Mouse (Mus musculus) heart, embryonic 10.5 days (tissue): Measurements from ENCODE around the gene Apobec2. TPM values are rescaled to one million over a fixed set of nuclear protein-coding genes. Genes with fewer than 3 reads are reported as not detected.
A peak's percentile ranks its signal among the peaks of the same experiment; 100 is the strongest.

ENCODE experiments used
- DNase-seq: peaks from one replicate; pipeline ENCODE4 v3.0.0-alpha.2; 2017; ENCODE audit warnings: low spot score
- H3K27ac ChIP-seq: fragments of 300-500 bp; sonication (generic); 2 replicates; pipeline ENCODE4 v1.5.1; 2016; ENCODE audit warnings: mild to moderate bottlenecking
- H3K27me3 ChIP-seq: fragments of 300-500 bp; sonication (generic); 2 replicates; pipeline ENCODE4 v1.6.1; 2016; ENCODE audit warnings: mild to moderate bottlenecking; ENCODE audit not compliant: poor library complexity, insufficient read depth, severe bottlenecking
- H3K36me3 ChIP-seq: fragments of 300-500 bp; sonication (generic); 2 replicates; pipeline ENCODE4 v1.6.1; 2016; ENCODE audit warnings: mild to moderate bottlenecking, moderate library complexity
- H3K4me1 ChIP-seq: fragments of 300-500 bp; sonication (generic); 2 replicates; pipeline ENCODE4 v1.6.1; 2016; ENCODE audit warnings: mild to moderate bottlenecking
- H3K4me3 ChIP-seq: fragments of 300-500 bp; sonication (generic); 2 replicates; pipeline ENCODE4 v1.5.1; 2016; ENCODE audit warnings: mild to moderate bottlenecking, moderate library complexity
- H3K9me3 ChIP-seq: fragments of 300-500 bp; sonication (generic); 2 replicates; pipeline ENCODE4 v1.6.1; 2016; ENCODE audit warnings: mild to moderate bottlenecking, moderate library complexity
- WGBS: fragments of 180-500 bp; shearing (Covaris S2); methylation state at CpG from one replicate; pipeline ENCODE4 v1.1.7; 2016; 5-methylcytosine and 5-hydroxymethylcytosine counted together
- polyA plus RNA-seq: library from polyadenylated mRNA; unstranded; fragments of >200 nt; fragmentation: Nextera tagmentation; extraction: Ambion mirVana; gene quantifications from 2 replicates; pipeline ENCODE4 v1.2.1, GENCODE M21; 2016

Gene Apobec2
- polyA plus RNA-seq, 1 experiment from 2014 or later = 142 TPM

DNA sequence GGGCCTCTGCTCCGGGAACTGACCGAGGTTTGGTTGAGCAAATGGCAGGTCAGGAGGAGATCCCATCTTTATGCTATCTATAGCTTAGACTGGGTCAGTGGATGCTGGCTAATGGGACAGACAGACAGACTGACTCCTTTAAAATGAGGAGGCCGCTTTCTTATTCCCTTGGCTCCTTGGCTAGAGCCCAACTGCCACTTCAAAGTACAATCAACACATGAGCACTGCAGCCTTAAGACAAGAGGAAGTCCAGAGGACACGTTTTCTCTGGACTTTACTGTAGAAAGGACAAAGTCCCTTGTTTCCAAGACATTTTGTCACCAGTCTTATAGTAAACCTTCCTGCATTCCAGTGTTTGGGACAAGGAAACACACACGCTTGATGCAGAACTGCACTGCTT is 41.3 kb downstream of the Apobec2 start:
- H3K9me3 ChIP-seq = no peaks in the 10 kb centered on the region
- H3K4me3 ChIP-seq = no peak overlapping the region
- WGBS = 87% methylated on average over 5 of the region's 5 CpGs
- H3K27me3 ChIP-seq = no peaks in the 10 kb centered on the region
- H3K4me1 ChIP-seq = no peaks in the 10 kb centered on the region
- peak; percentile 71 for DNase-seq
- no peak overlapping the region for H3K27ac ChIP-seq
- peaks cover 94% of the 10 kb centered on the region for H3K36me3 ChIP-seq

GRCm38 (mm10) chr17:48389442-48389841 is 43.3 kb downstream of the Apobec2 start:
- Histone ChIP-seq H3K4me1 (no peaks in the 10 kb centered on the region), H3K27ac (no peak overlapping the region), H3K36me3 (peaks cover 83% of the 10 kb centered on the region), H3K27me3 (no peaks in the 10 kb centered on the region), H3K9me3 (no peaks in the 10 kb centered on the region), H3K4me3 (no peak overlapping the region)
- peak; percentile 14 for DNase-seq
- 82% methylated on average over 5 of the region's 5 CpGs for WGBS

GRCm38 (mm10) chr17:48388666-48389065 is 44.1 kb downstream of the Apobec2 start:
- H3K27me3 ChIP-seq = no peaks in the 10 kb centered on the region
- no peak overlapping the region for H3K27ac ChIP-seq
- peaks cover 76% of the 10 kb centered on the region for H3K36me3 ChIP-seq
- H3K4me1 ChIP-seq = no peaks in the 10 kb centered on the region
- peak; percentile 64 for DNase-seq
- H3K4me3 ChIP-seq = no peak overlapping the region
- H3K9me3 ChIP-seq = no peaks in the 10 kb centered on the region
- 78% methylated on average over 2 of the region's 2 CpGs for WGBS

DNA sequence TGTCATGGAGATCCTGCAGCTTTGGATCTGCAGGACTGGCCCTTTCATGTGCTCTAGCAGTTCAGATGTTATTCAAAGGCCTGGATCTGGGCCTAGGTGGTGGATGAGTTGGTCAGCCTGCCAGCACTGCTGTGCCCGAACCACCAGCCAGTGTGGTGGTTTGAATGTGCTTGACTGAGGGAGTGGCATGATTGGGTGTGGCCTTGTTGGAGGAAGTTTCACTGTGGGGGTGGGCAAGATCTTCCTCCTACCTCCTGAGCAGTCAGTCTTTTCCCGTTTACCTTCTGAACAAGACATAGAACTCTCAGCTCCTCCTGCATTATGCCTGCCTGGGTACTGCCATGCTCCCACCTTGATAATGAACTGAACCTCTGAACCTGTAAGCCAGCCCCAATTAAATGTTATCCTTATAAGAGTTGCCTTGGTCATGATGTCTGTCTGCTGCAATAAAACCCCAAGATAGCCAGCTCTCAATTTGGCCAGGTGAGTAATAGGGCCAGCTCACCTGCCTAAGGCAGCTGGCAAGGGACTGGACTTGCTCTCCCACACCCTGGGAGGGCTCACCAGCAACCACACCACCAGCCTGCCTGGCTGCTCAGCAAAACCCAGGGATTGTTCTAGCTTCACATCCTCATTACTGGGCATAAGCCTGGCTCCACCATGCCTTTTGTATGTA is 46.8 kb downstream of the Apobec2 start:
- DNase-seq = no peak
- 81% methylated on average over 2 of the region's 2 CpGs for WGBS
- Histone ChIP-seq H3K27me3 (no peaks in the 10 kb centered on the region), H3K27ac (no peak overlapping the region), H3K36me3 (peaks cover 48% of the 10 kb centered on the region), H3K4me1 (no peaks in the 10 kb centered on the region), H3K4me3 (no peak overlapping the region), H3K9me3 (no peaks in the 10 kb centered on the region)

GRCm38 (mm10) chr17:48379050-48379449 is 53.7 kb downstream of the Apobec2 start:
- Histone ChIP-seq H3K4me3 (no peak overlapping the region), H3K36me3 (no peaks in the 10 kb centered on the region), H3K4me1 (no peaks in the 10 kb centered on the region), H3K9me3 (no peaks in the 10 kb centered on the region), H3K27ac (no peak overlapping the region), H3K27me3 (no peaks in the 10 kb centered on the region)
- DNase-seq = no peak

DNA sequence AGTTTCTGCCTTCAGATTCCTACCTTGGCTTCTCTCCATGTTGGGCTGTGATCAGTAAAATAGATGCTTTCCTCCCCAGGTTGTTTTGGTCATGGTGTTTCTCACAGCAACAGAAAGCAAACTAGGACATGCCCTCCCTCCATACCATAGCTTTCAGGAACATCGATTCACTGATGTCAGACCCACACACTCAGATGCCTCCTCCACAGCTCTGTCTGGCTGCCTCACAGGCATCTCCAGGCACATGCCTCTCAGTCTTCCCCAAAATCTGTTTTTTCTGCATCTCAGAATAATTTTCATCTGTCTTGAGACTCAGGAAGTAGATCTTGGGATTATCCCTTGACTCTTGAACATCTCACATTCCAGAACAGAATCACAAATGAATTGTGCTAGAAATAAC is 56.6 kb downstream of the Apobec2 start:
- Histone ChIP-seq H3K27me3 (no peaks in the 10 kb centered on the region), H3K36me3 (no peaks in the 10 kb centered on the region), H3K4me3 (no peak overlapping the region), H3K27ac (no peak overlapping the region), H3K4me1 (no peaks in the 10 kb centered on the region), H3K9me3 (no peaks in the 10 kb centered on the region)
- WGBS = 81% methylated on average over 1 of the region's 1 CpGs
- no peak for DNase-seq

- H3K9me3 ChIP-seq = no peaks in the 10 kb centered on the region
- H3K36me3 ChIP-seq = no peaks in the 10 kb centered on the region
- 71% methylated on average over 8 of the region's 8 CpGs for WGBS
- H3K27me3 ChIP-seq = no peaks in the 10 kb centered on the region
- no peaks in the 10 kb centered on the region for H3K4me1 ChIP-seq
- no peak overlapping the region for H3K27ac ChIP-seq
- H3K4me3 ChIP-seq = no peak overlapping the region
- no peak for DNase-seq
Observed at GRCm38 (mm10) chr17:48372987-48373386, 59.7 kb downstream of the Apobec2 start.

GRCm38 (mm10) chr17:48371621-48372020 is 61.1 kb downstream of the Apobec2 start:
- Histone ChIP-seq H3K9me3 (no peaks in the 10 kb centered on the region), H3K27ac (no peak overlapping the region), H3K4me3 (no peak overlapping the region), H3K4me1 (no peaks in the 10 kb centered on the region), H3K36me3 (no peaks in the 10 kb centered on the region), H3K27me3 (no peaks in the 10 kb centered on the region)
- no peak for DNase-seq

Other genes starting within 250 kb of the Apobec2 start
- gene Trem1, start 200.2 kb downstream of the Apobec2 start, polyA plus RNA-seq = 0.05 and 0.11 TPM in 2 replicates
- gene Trem3, start 185.2 kb downstream of the Apobec2 start, polyA plus RNA-seq = not detected in 2 replicates
- 0.63 and 0.74 TPM in 2 replicates for gene Treml4, start 168.6 kb downstream of the Apobec2 start, polyA plus RNA-seq
- 0.97 and 1.3 TPM in 2 replicates for gene Treml2, start 133.4 kb downstream of the Apobec2 start, polyA plus RNA-seq
- 0.13 TPM in 1 of 2 replicates, not detected in the other for gene B430306N03Rik, start 116.8 kb downstream of the Apobec2 start, polyA plus RNA-seq
- gene Trem2, start 86.5 kb downstream of the Apobec2 start, polyA plus RNA-seq = 0.36 and 1.2 TPM in 2 replicates
- 3.7 and 6.3 TPM in 2 replicates for gene Treml1, start 73.0 kb downstream of the Apobec2 start, polyA plus RNA-seq
- gene Nfya, start 23.0 kb downstream of the Apobec2 start, polyA plus RNA-seq = 13.7 and 17.3 TPM in 2 replicates
- 56.7 and 78.1 TPM in 2 replicates for gene Oard1, start 22.9 kb downstream of the Apobec2 start, polyA plus RNA-seq
- 0.43 and 0.67 TPM in 2 replicates for gene Tspo2, start 18.6 kb upstream of the Apobec2 start, polyA plus RNA-seq
- 0.20 and 0.26 TPM in 2 replicates for gene Unc5cl, start 22.0 kb upstream of the Apobec2 start, polyA plus RNA-seq